Mouse (Mus musculus) spleen, adult 2 months (tissue): Measurements from ENCODE around the gene Cygb.

Experiments used
- CTCF ChIP-seq: fragments of 200-500 bp; IDR thresholded peaks from 2 replicates; pipeline ENCODE4 v1.5.1; 2011; ENCODE audit warnings: mild to moderate bottlenecking, inconsistent platforms; ENCODE audit not compliant: insufficient read depth, insufficient read length, insufficient replicate concordance; ENCODE audit errors: extremely low read depth
- POLR2A ChIP-seq: fragments of 200-500 bp; IDR thresholded peaks from 2 replicates; pipeline ENCODE4 v1.6.1; 2011; ENCODE audit warnings: low read depth, low read length, inconsistent platforms

GRCm38 (mm10) chr11:116673410-116673809, 19.3 kb upstream of the Cygb start:
- TF ChIP-seq POLR2A (no peak), CTCF (no peak)
